Comparison of ENCODE assay signal across 15 mouse cellular contexts in genomic region chr10:110951748-110952147, GRCm38 (mm10).
"Had no signal": no experiment of that assay in that cellular context is flagged by ENCODE, and none has a peak within 500 bp of the region (broad histone marks: within the 10 kb centered on the region; RNA-seq: fewer than 3 reads in every experiment).

No protein-coding gene starts in this region.

- H3K4me3 ChIP-seq: layer of hippocampus, adult 2 months; limb, embryonic 12.5 days; liver, embryonic 15.5 days; midbrain, embryonic 10.5 days had no signal

- H3K4me2 ChIP-seq: limb, embryonic 12.5 days; liver, embryonic 15.5 days; lung, embryonic 14.5 days had no signal

- H3K9ac ChIP-seq: limb, embryonic 12.5 days; liver, embryonic 15.5 days; lung, embryonic 14.5 days had no signal

- H3K27ac ChIP-seq: limb, embryonic 12.5 days; liver, embryonic 15.5 days; midbrain, embryonic 10.5 days had no signal

- DNase-seq: kidney, postnatal 10 days; kidney, postnatal 4 days; liver; lung, embryonic 14.5 days; lung, postnatal 10 days; lung, postnatal 4 days; midbrain, embryonic 14.5 days; right cerebral cortex, postnatal 4 days; spleen, adult 18-20 months; thymus, adult 18-20 months; thymus, postnatal 14 days had no signal

- H3K27me3 ChIP-seq: limb, embryonic 12.5 days; liver, embryonic 15.5 days had no signal

- H3K4me1 ChIP-seq: limb, embryonic 12.5 days; liver, embryonic 15.5 days; midbrain, embryonic 10.5 days had no signal

- H3K9me3 ChIP-seq: limb, embryonic 12.5 days; liver, embryonic 15.5 days; midbrain, embryonic 10.5 days had no signal
